1 mouse cellular context compared by ENCODE assay signal in genomic region chr8:119829015-119829414, GRCm38 (mm10).
TF ChIP-seq lines count a peak whose summit lies in the region.

No protein-coding gene starts in this region.

TF ChIP-seq in MEL, 35 proteins besides CTCF, POLR2A, EP300 and RAD21:
- TF ChIP-seq MAX (IDR thresholded peaks at IDR 0.05; ENCODE audit: low read length) (no peak), TAL1 (IDR thresholded peaks at IDR 0.05; ENCODE audit: low read length) (peak; percentile 55), ETS1 (IDR thresholded peaks at IDR 0.05; ENCODE audit: low read depth, low read length) (peak; percentile 31; the same call in 1 of the 2 replicates), CHD1 (IDR thresholded peaks at IDR 0.05; ENCODE audit: low read depth, low read length) (no peak), MAFK (IDR thresholded peaks at IDR 0.05; ENCODE audit: borderline replicate concordance, low read depth, low read length) (no peak), MYB (IDR thresholded peaks at IDR 0.05; ENCODE audit: low read depth, low read length) (no peak), GATA1 (IDR thresholded peaks at IDR 0.05; ENCODE audit: low read depth, low read length) (peak; percentile 65), ZC3H11A (IDR thresholded peaks at IDR 0.05; ENCODE audit: low read depth, low read length) (no peak), TBP (IDR thresholded peaks at IDR 0.05; ENCODE audit: low read depth, low read length) (0 out of 2 replicates have a peak, but pooled peaks have one; percentile 37), SMC3 (IDR thresholded peaks at IDR 0.05; ENCODE audit: low read depth, low read length) (no peak), E2F4 (IDR thresholded peaks at IDR 0.05; ENCODE audit: borderline replicate concordance, low read depth, low read length) (no peak), NRF1 (IDR thresholded peaks at IDR 0.05; ENCODE audit: insufficient read depth, low read depth, low read length, poor library complexity, severe bottlenecking) (no peak), JUND (IDR thresholded peaks at IDR 0.05; ENCODE audit: low read depth, low read length) (no peak), BHLHE40 (IDR thresholded peaks at IDR 0.05; ENCODE audit: borderline replicate concordance, low read depth, low read length) (peak; percentile 36; the same call in 1 of the 2 replicates), ZMIZ1 (IDR thresholded peaks at IDR 0.05; ENCODE audit: low read depth, low read length) (no peak), ZNF384 (IDR thresholded peaks at IDR 0.05; ENCODE audit: low read depth, low read length) (no peak), ZKSCAN1 (IDR thresholded peaks at IDR 0.05; ENCODE audit: low read depth, low read length) (no peak), ELF1 (IDR thresholded peaks at IDR 0.05; ENCODE audit: low read depth, low read length) (no peak), MXI1 (IDR thresholded peaks at IDR 0.05; ENCODE audit: low read depth, low read length) (no peak; the same call in 1 of the 2 replicates), UBTF (IDR thresholded peaks at IDR 0.05; ENCODE audit: borderline replicate concordance, insufficient read depth, low read depth, low read length) (no peak), SIN3A (IDR thresholded peaks at IDR 0.05; ENCODE audit: low read length) (peak; percentile 42; the same call in 1 of the 2 replicates), USF1 (IDR thresholded peaks at IDR 0.05; ENCODE audit: low read depth, low read length) (0 out of 2 replicates have a peak, but pooled peaks have one; percentile 16), POLR2AphosphoS2 (IDR thresholded peaks at IDR 0.05; ENCODE audit: low read length) (no peak), MEF2A (IDR thresholded peaks at IDR 0.05; ENCODE audit: extremely low read depth, insufficient replicate concordance, low read depth, low read length, poor library complexity, severe bottlenecking) (no peak), MYC (IDR thresholded peaks at IDR 0.05; ENCODE audit: low read depth, low read length) (no peak), CHD2 (IDR thresholded peaks at IDR 0.05; ENCODE audit: low read length) (no peak; the same call in 1 of the 2 replicates), KAT2A (conservative IDR thresholded peaks at IDR 0.05; ENCODE audit: low read depth, low read length) (no peak), GABPA (IDR thresholded peaks at IDR 0.05; ENCODE audit: low read depth, low read length) (no peak), HCFC1 (IDR thresholded peaks at IDR 0.05; ENCODE audit: low read depth, low read length) (no peak), NELFE (IDR thresholded peaks at IDR 0.05; ENCODE audit: low read depth, low read length) (no peak), TCF12 (IDR thresholded peaks at IDR 0.05; ENCODE audit: low read depth, low read length) (peak; percentile 78), POLR2AphosphoS5 (IDR thresholded peaks at IDR 0.05; ENCODE audit: borderline replicate concordance, low read depth, low read length) (no peak)
TF ChIP-seq in MEL: peak in this region for 8.
